Mouse (Mus musculus): Measurements from ENCODE around the gene 4930516K23Rik. TPM values are rescaled to one million over a fixed set of nuclear protein-coding genes. Genes with fewer than 3 reads are reported as not detected.

4930516K23Rik gene
- not detected for polyA plus RNA-seq (2017; shearing (Covaris generic))

GRCm38 (mm10) chr7:104061345-104061744 lies at the start of gene 4930516K23Rik:
Gene 4930516K23Rik, minus strand, starts transcription at chr7:104061445.
- ATAC-seq = no peak

GRCm38 (mm10) chr7:104104757-104104972 lies 43.4 kb upstream of the 4930516K23Rik start, which contains the start of gene Olfr646:
Gene Olfr646, plus strand, starts transcription at chr7:104104873.
- no peak for ATAC-seq

DNA sequence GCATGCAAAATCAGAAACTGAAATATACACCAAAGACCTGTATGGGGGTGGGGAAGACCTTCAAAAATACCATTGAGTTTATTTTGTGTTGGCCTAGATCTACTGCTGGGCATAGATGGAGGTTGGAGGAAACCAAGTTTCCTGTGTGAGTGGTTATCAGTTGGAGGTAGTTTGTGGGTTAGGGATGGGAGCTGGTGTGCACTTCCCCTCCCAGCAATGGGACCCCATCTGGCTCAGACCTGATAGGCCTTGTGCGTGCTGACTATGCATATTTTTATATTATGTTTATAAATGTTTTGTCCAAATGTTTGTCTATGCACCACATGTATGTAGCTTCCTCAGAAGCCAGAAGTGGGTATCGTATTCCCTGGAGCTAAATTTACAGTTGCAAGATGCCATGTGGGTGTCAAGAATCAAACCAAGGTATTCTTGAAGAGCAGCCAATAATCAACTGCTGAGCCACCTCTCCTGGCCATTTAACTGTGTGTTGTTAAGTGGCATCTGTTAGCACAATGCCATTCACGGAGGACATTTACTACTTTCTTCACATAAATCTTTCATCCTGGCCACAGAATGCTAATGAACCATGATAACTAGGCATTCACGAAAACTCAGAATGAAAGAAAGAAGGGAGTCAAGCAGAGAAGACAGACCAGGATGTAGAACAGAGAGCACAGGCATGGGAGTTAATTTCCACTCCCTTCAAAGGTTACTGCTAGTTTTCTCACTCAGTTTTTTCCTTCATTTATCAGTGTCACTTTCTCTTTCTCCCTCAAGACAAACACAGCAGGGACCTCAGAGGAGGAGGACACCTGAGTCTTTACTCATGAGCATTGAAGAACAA lies 42.9 kb upstream of the 4930516K23Rik start:
- no peak for ATAC-seq

DNA sequence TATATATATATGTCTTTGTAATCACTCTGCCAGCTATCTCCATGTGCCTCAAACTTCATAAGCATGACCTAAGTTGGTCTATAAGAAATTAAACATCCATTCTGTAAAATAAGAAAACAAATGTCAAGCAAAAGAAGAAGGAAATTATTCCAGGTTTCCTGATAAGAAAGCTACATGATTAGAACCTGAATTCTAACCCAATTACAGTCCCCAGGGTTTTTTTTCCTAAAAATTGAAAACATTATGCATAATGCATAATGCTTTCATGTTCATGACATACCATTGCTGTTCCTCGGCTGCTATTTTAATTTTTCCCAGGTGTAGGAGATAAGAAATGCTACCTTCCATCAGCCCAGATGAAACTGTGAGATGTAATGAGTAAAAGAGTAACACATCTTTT lies 24.1 kb upstream of the 4930516K23Rik start, which contains the start of gene Olfr645:
Olfr645 (minus strand) TSS at position 101 of the 400 bp plus-strand sequence.
- ATAC-seq = no peak

DNA sequence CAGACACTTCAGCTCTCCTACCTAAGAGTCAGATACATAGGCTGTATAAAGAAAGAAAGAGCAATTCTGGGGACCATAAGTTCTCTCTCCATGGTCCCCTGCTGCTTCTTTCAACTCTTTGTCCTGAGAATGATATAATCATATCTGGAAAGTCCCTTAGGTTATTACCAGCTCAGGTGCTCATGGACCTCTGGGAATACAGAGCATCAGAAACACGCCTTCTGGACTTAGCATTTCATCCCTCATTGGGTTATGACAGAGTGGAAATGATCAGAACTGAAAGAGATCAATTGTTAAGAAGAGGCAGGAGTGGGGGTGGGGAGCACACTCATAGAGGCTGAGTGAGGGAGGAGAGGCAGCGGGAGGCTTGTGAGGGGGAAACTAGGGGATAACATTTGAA lies 10.5 kb upstream of the 4930516K23Rik start, which contains the start of gene Olfr644:
Olfr644 (minus strand) TSS at position 101 of the 400 bp plus-strand sequence.
- no peak for ATAC-seq

GRCm38 (mm10) chr7:104059215-104059614 lies 2.0 kb downstream of the 4930516K23Rik start:
- no peak for ATAC-seq

DNA sequence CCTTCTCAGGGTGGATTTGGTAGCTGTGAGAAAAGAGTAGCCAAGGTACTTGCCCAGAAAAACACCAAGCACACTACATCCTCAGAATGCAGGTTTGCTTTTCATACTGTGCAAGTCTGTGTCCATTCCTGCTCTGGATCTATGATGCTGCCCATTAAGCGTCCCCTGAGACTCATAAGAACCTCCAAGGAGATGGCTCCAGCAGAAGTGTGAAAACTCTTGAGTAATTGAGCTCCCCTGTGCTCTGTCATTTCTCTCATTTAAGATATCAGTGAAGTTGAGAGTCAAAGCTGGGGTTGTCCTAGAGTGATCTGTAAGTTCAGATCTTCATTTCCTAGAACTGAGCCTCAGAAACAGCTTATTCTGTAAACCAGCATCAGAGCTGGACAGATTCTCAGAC lies 8.7 kb downstream of the 4930516K23Rik start, which contains the start of gene Olfr642:
Olfr642 (minus strand) TSS at position 101 of the 400 bp plus-strand sequence.
- ATAC-seq = no peak

- no peak for ATAC-seq
Observed at GRCm38 (mm10) chr7:104050745-104051144, 10.5 kb downstream of the 4930516K23Rik start.

DNA sequence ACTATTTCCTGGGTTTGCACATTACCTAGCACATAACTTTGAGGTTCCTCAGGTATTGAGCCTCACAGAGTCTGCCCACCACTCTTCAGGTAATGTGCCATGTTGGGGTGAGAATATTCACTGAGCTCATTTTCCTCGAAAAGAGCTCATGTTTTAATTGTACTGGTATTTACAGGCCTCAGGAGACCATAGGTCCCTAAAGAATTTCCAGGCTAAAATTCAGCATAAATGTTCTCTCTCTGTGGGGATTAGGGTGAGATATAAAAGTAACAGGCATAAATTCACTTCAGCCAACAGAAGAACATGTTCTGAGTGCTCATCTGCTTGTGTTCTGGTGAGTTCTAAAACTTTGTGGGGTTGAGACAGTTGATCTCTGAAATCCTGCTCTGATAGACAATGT lies 26.1 kb downstream of the 4930516K23Rik start, which contains the start of gene Olfr641:
Olfr641 (plus strand) TSS at position 301 of the 400 bp plus-strand sequence.
- ATAC-seq = no peak

GRCm38 (mm10) chr7:104026978-104027377 lies 34.3 kb downstream of the 4930516K23Rik start:
- no peak for ATAC-seq

DNA sequence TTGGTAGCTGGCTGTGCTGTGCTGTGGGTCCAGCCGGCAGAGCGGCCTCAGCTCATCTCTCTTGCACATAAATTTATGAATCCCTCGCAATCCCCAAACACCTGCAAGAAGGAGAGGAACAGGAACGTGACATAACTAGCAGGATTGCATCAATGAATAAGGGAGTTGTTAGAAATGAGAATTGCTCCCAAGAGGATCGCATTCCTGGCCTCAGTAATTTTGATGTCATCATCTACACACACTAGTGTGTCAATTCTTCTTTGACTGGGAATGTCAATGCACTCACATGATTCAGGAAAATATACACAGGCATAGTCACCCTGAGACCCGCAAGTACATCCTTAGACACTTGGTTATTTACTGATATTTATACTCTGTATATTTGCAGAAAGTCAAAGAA lies 35.8 kb downstream of the 4930516K23Rik start, which contains the start of gene Olfr640:
Olfr640 (minus strand) TSS at position 101 of the 400 bp plus-strand sequence.
- ATAC-seq = no peak

DNA sequence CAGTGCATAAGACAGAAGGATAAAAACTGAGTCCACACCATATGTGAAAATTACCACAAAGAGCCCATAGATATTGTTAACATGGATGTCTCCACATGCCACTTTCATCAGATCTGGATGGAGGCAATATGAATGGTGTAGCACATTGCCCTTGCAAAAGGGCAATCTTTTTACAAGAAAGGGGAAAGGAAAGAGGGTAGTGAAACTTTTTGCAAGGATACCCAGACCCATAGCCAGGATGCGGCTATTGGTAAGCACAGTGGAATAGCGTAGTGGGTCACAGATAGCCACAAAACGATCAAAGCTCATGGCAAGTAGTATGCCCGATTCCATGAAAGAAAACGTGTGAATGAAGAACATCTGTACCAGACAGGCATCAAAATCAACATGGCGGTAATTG lies 39.6 kb downstream of the 4930516K23Rik start:
- no peak for ATAC-seq

DNA sequence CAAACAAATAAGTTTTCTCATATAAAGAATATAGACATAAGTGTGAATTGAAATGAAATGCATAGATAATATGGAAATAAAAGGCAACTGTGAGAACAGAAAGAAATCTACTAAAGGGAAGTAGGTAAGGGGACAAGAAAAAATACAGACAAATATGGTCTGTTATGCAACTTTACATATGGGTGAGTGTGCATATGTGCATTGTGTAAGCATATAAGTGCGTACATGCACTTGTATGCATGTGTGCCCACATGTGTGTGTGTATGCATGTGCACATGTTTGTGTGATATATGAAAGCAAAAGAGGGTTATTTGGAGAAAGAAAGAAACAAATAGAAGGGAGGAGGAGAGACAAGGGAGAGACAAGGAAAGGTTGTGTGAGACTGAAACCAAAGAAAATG lies 42.3 kb downstream of the 4930516K23Rik start:
- ATAC-seq = no peak

GRCm38 (mm10) chr7:104017203-104017602 lies 44.0 kb downstream of the 4930516K23Rik start, which contains the start of gene Olfr639:
Gene Olfr639, minus strand, starts transcription at chr7:104017303.
- ATAC-seq = no peak

Other genes with a start within 250 kb of the 4930516K23Rik start
- gene Hbb-bt, start 247.4 kb downstream of the 4930516K23Rik start, polyA plus RNA-seq (2017; shearing (Covaris generic)) = 1 to 10 TPM in 1 of 2 experiments, not detected in 1; 2.4 TPM
- 1 to 10 TPM; 3.4 to 7.7 TPM for gene Hbb-bs, start 233.3 kb downstream of the 4930516K23Rik start, polyA plus RNA-seq (2017; shearing (Covaris generic))
- gene Hbb-bh2, start 220.9 kb downstream of the 4930516K23Rik start, polyA plus RNA-seq (2017; shearing (Covaris generic)) = not detected
- not detected for gene Hbb-bh1, start 218.3 kb downstream of the 4930516K23Rik start, polyA plus RNA-seq (2017; shearing (Covaris generic))
- not detected for gene Hbb-y, start 208.2 kb downstream of the 4930516K23Rik start, polyA plus RNA-seq (2017; shearing (Covaris generic))
- gene Olfr66, start 175.2 kb downstream of the 4930516K23Rik start, polyA plus RNA-seq (2017; shearing (Covaris generic)) = under 1 TPM in 1 of 2 experiments, not detected in 1; 0.13 TPM
- under 1 TPM in 1 of 2 experiments, not detected in 1; 0.07 TPM for gene Olfr64, start 167.0 kb downstream of the 4930516K23Rik start, polyA plus RNA-seq (2017; shearing (Covaris generic))
- not detected for gene Olfr65, start 158.0 kb downstream of the 4930516K23Rik start, polyA plus RNA-seq (2017; shearing (Covaris generic))
- not detected for gene Olfr631, start 132.6 kb downstream of the 4930516K23Rik start, polyA plus RNA-seq (2017; shearing (Covaris generic))
- gene Olfr632, start 127.1 kb downstream of the 4930516K23Rik start, polyA plus RNA-seq (2017; shearing (Covaris generic)) = not detected
- not detected for gene Olfr633, start 117.0 kb downstream of the 4930516K23Rik start, polyA plus RNA-seq (2017; shearing (Covaris generic))
- under 1 TPM in 1 of 2 experiments, not detected in 1; 0.05 TPM for gene Olfr635, start 90.3 kb downstream of the 4930516K23Rik start, polyA plus RNA-seq (2017; shearing (Covaris generic))
- gene Olfr638, start 62.7 kb downstream of the 4930516K23Rik start, polyA plus RNA-seq (2017; shearing (Covaris generic)) = not detected
- under 1 TPM in 1 of 2 experiments, not detected in 1; 0.08 TPM for gene Olfr639, start 44.1 kb downstream of the 4930516K23Rik start, polyA plus RNA-seq (2017; shearing (Covaris generic))
- gene Olfr640, start 35.9 kb downstream of the 4930516K23Rik start, polyA plus RNA-seq (2017; shearing (Covaris generic)) = not detected
- gene Olfr641, start 26.0 kb downstream of the 4930516K23Rik start, polyA plus RNA-seq (2017; shearing (Covaris generic)) = not detected
- not detected for gene Olfr642, start 8.8 kb downstream of the 4930516K23Rik start, polyA plus RNA-seq (2017; shearing (Covaris generic))
- not detected for gene Olfr644, start 10.4 kb upstream of the 4930516K23Rik start, polyA plus RNA-seq (2017; shearing (Covaris generic))
- not detected for gene Olfr645, start 24.0 kb upstream of the 4930516K23Rik start, polyA plus RNA-seq (2017; shearing (Covaris generic))
- gene Olfr646, start 43.4 kb upstream of the 4930516K23Rik start, polyA plus RNA-seq (2017; shearing (Covaris generic)) = not detected
- gene Ubqln5, start 68.4 kb upstream of the 4930516K23Rik start, polyA plus RNA-seq (2017; shearing (Covaris generic)) = not detected
- gene Olfr643, start 76.0 kb upstream of the 4930516K23Rik start, polyA plus RNA-seq (2017; shearing (Covaris generic)) = not detected
- not detected for gene Ubqln3, start 81.8 kb upstream of the 4930516K23Rik start, polyA plus RNA-seq (2017; shearing (Covaris generic))
- gene Ubqlnl, start 89.1 kb upstream of the 4930516K23Rik start, polyA plus RNA-seq (2017; shearing (Covaris generic)) = not detected
- not detected for gene Olfm5, start 103.4 kb upstream of the 4930516K23Rik start, polyA plus RNA-seq (2017; shearing (Covaris generic))
- gene Olfr648, start 121.9 kb upstream of the 4930516K23Rik start, polyA plus RNA-seq (2017; shearing (Covaris generic)) = under 1 TPM; 0.20 to 0.23 TPM
- not detected for gene Olfr649, start 134.5 kb upstream of the 4930516K23Rik start, polyA plus RNA-seq (2017; shearing (Covaris generic))
- gene Trim6, start 157.3 kb upstream of the 4930516K23Rik start, polyA plus RNA-seq (2017; shearing (Covaris generic)) = 1 to 10 TPM in 1 of 2 experiments, under 1 TPM in 1; 0.25 to 2.7 TPM
- 10 to 100 TPM; 71.3 to 83.9 TPM for gene Trim34a, start 183.0 kb upstream of the 4930516K23Rik start, polyA plus RNA-seq (2017; shearing (Covaris generic))
- 10 to 100 TPM; 36.0 to 41.6 TPM for gene Trim5, start 226.6 kb upstream of the 4930516K23Rik start, polyA plus RNA-seq (2017; shearing (Covaris generic))